Mouse (Mus musculus): ENCODE measurements at regions not wholly inside any gene's neighbourhood (a gene's known extent, or its start where the extent isn't known, plus 50 kb on each side); places are given as distances from the start of the nearest gene placed in this dataset.

GRCm38 (mm10) chr12:93342525-93342924 is 1493.6 kb upstream of the Sel1l start:
- Histone ChIP-seq H3K4me1 (ENCODE audit: control insufficient read depth, insufficient read depth, low read length) (no peaks in the 10 kb centered on the region), H3K4me3 (ENCODE audit: insufficient read depth, low read length) (no peak overlapping the region), H3K27ac (ENCODE audit: insufficient read depth, low read depth, low read length) (no peak overlapping the region)
- TF ChIP-seq POLR2A (IDR thresholded peaks at IDR 0.05; ENCODE audit: borderline replicate concordance, low read depth, low read length), result no peak
- no peak for TF ChIP-seq CTCF (IDR thresholded peaks at IDR 0.05; ENCODE audit: low read depth, low read length)

GRCm38 (mm10) chr12:93335520-93335919 is 1486.6 kb upstream of the Sel1l start:
- TF ChIP-seq POLR2A (IDR thresholded peaks at IDR 0.05; ENCODE audit: borderline replicate concordance, low read depth, low read length), result no peak
- no peak for TF ChIP-seq CTCF (IDR thresholded peaks at IDR 0.05; ENCODE audit: low read depth, low read length)
- H3K4me1 ChIP-seq (ENCODE audit: control insufficient read depth, insufficient read depth, low read length), result no peaks in the 10 kb centered on the region
- no peak overlapping the region for H3K4me3 ChIP-seq (ENCODE audit: insufficient read depth, low read length)
- H3K27ac ChIP-seq (ENCODE audit: insufficient read depth, low read depth, low read length), result no peak overlapping the region

GRCm38 (mm10) chr12:93312214-93312613 is 1463.3 kb upstream of the Sel1l start:
- Histone ChIP-seq H3K4me3 (ENCODE audit: insufficient read depth, low read length) (no peak overlapping the region), H3K27ac (ENCODE audit: insufficient read depth, low read depth, low read length) (no peak overlapping the region)
- TF ChIP-seq CTCF (IDR thresholded peaks at IDR 0.05; ENCODE audit: low read depth, low read length) (no peak), POLR2A (IDR thresholded peaks at IDR 0.05; ENCODE audit: borderline replicate concordance, low read depth, low read length) (no peak)

GRCm38 (mm10) chr12:93281816-93282215 is 1432.9 kb upstream of the Sel1l start:
- Histone ChIP-seq H3K27ac (ENCODE audit: insufficient read depth, low read depth, low read length) (no peak overlapping the region), H3K4me3 (ENCODE audit: insufficient read depth, low read length) (no peak overlapping the region), H3K4me1 (ENCODE audit: control insufficient read depth, insufficient read depth, low read length) (no peaks in the 10 kb centered on the region)
- TF ChIP-seq POLR2A (IDR thresholded peaks at IDR 0.05; ENCODE audit: borderline replicate concordance, low read depth, low read length) (no peak), CTCF (IDR thresholded peaks at IDR 0.05; ENCODE audit: low read depth, low read length) (no peak)

More at GRCm38 (mm10) chr12:93312214-93312613, 1463.3 kb upstream of the Sel1l start:
- H3K4me1 ChIP-seq (ENCODE audit: control insufficient read depth, insufficient read depth, low read length), result no peaks in the 10 kb centered on the region

- Histone ChIP-seq H3K27ac (ENCODE audit: insufficient read depth, low read depth, low read length) (no peak overlapping the region), H3K4me1 (ENCODE audit: control insufficient read depth, insufficient read depth, low read length) (no peaks in the 10 kb centered on the region), H3K4me3 (ENCODE audit: insufficient read depth, low read length) (no peak overlapping the region)
- no peak for TF ChIP-seq CTCF (IDR thresholded peaks at IDR 0.05; ENCODE audit: low read depth, low read length)
- no peak for TF ChIP-seq POLR2A (IDR thresholded peaks at IDR 0.05; ENCODE audit: borderline replicate concordance, low read depth, low read length)
Measured at GRCm38 (mm10) chr12:93273652-93274051, 1424.7 kb upstream of the Sel1l start.

GRCm38 (mm10) chr12:93230237-93230636 is 1381.3 kb upstream of the Sel1l start:
- no peak overlapping the region for H3K4me3 ChIP-seq (ENCODE audit: insufficient read depth, low read length)
- no peak overlapping the region for H3K27ac ChIP-seq (ENCODE audit: insufficient read depth, low read depth, low read length)
- no peak for TF ChIP-seq CTCF (IDR thresholded peaks at IDR 0.05; ENCODE audit: low read depth, low read length)
- no peak for TF ChIP-seq POLR2A (IDR thresholded peaks at IDR 0.05; ENCODE audit: borderline replicate concordance, low read depth, low read length)
- no peaks in the 10 kb centered on the region for H3K4me1 ChIP-seq (ENCODE audit: control insufficient read depth, insufficient read depth, low read length)

GRCm38 (mm10) chr12:93226826-93227225 is 1377.9 kb upstream of the Sel1l start:
- no peak for TF ChIP-seq CTCF (IDR thresholded peaks at IDR 0.05; ENCODE audit: low read depth, low read length)
- no peak for TF ChIP-seq POLR2A (IDR thresholded peaks at IDR 0.05; ENCODE audit: borderline replicate concordance, low read depth, low read length)
- no peaks in the 10 kb centered on the region for H3K4me1 ChIP-seq (ENCODE audit: control insufficient read depth, insufficient read depth, low read length)
- no peak overlapping the region for H3K27ac ChIP-seq (ENCODE audit: insufficient read depth, low read depth, low read length)
- H3K4me3 ChIP-seq (ENCODE audit: insufficient read depth, low read length), result no peak overlapping the region

GRCm38 (mm10) chr12:93221179-93221922 is 1372.4 kb upstream of the Sel1l start:
- TF ChIP-seq POLR2A (IDR thresholded peaks at IDR 0.05; ENCODE audit: borderline replicate concordance, low read depth, low read length) (no peak), CTCF (IDR thresholded peaks at IDR 0.05; ENCODE audit: low read depth, low read length) (no peak)
- Histone ChIP-seq H3K4me1 (ENCODE audit: control insufficient read depth, insufficient read depth, low read length) (no peaks in the 10 kb centered on the region), H3K27ac (ENCODE audit: insufficient read depth, low read depth, low read length) (no peak overlapping the region), H3K4me3 (ENCODE audit: insufficient read depth, low read length) (no peak overlapping the region)

- Histone ChIP-seq H3K27ac (ENCODE audit: insufficient read depth, low read depth, low read length) (no peak overlapping the region), H3K4me1 (ENCODE audit: control insufficient read depth, insufficient read depth, low read length) (no peaks in the 10 kb centered on the region), H3K4me3 (ENCODE audit: insufficient read depth, low read length) (no peak overlapping the region)
- TF ChIP-seq POLR2A (IDR thresholded peaks at IDR 0.05; ENCODE audit: borderline replicate concordance, low read depth, low read length), result no peak
- TF ChIP-seq CTCF (IDR thresholded peaks at IDR 0.05; ENCODE audit: low read depth, low read length), result no peak
Measured at GRCm38 (mm10) chr12:93207596-93207995, 1358.6 kb upstream of the Sel1l start.

GRCm38 (mm10) chr12:93188940-93189339 is 1340.0 kb upstream of the Sel1l start:
- no peak for TF ChIP-seq POLR2A (IDR thresholded peaks at IDR 0.05; ENCODE audit: borderline replicate concordance, low read depth, low read length)
- no peak for TF ChIP-seq CTCF (IDR thresholded peaks at IDR 0.05; ENCODE audit: low read depth, low read length)
- no peak overlapping the region for H3K4me3 ChIP-seq (ENCODE audit: insufficient read depth, low read length)
- no peaks in the 10 kb centered on the region for H3K4me1 ChIP-seq (ENCODE audit: control insufficient read depth, insufficient read depth, low read length)
- H3K27ac ChIP-seq (ENCODE audit: insufficient read depth, low read depth, low read length), result no peak overlapping the region
